Mouse (Mus musculus): ENCODE data around the gene Fbrsl1. TPM values are rescaled to one million over a fixed set of nuclear protein-coding genes. Genes with fewer than 3 reads are reported as not detected.

Fbrsl1 gene
- total and polyA plus RNA-seq, 3 experiments = 39.3 to 51.8 (median 47.0) TPM

DNA sequence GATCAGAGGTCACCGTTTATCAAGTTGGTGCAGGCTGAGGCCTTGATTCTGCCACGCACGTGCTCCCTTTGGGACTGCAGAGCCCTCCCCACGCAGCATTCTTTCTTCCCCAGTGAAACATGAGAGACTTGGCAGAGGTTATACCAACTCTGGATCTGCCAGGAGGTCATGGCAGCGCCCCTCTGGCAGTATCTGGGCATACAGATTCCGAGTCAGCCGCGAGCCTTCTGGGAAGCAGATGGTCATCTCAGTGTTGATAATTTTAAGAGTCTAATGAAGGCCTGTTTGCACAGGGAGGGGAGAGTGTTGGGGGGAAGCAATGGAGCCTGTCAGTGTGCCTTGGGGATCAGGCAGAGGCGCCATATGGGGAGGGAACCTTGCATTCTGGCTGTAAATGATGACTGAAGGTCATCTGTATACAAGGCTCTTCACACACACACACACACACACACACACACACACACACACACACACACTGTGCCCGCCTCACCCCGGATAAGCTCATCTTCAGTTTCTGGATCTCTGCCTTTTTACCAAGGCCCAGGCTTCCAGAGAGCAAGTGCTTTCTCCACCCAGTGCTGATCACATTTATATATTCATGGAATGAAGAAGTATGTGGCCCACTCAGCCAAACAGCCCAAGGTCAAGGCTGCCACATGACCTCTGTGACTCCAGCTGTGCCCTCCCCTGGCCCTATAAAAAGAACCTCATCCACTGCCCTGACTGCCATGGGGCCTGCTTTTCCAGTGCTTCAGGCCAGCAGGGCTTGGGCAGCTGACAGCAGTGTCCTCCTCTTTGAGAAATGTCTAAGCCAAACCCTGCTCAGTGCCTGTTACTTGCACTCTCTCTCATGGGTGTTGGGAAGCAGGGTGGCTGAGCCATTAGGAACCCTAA lies 18.5 kb upstream of the Fbrsl1 start:
- H3K79me2 ChIP-seq (replicated peaks; ENCODE audit: control insufficient read depth, insufficient read depth, low read length) = no peaks in the 10 kb centered on the region
- intact Hi-C loops (cut with DNase I) = no loop called here
- no peaks in the 10 kb centered on the region for H3K36me3 ChIP-seq (ENCODE audit: control insufficient read depth, insufficient read depth, low read length)
- no peaks in the 10 kb centered on the region; the same call in 1 of the 2 replicates for H3K4me1 ChIP-seq (ENCODE audit: control insufficient read depth, insufficient read depth, low read length)
- H3K4me3 ChIP-seq = no peak overlapping the region
- H3K9ac ChIP-seq (ENCODE audit: low read depth, low read length) = no peak overlapping the region
- no peaks in the 10 kb centered on the region for H3K27me3 ChIP-seq (ENCODE audit: control insufficient read depth, insufficient read depth, low read length)
- DNase-seq = peak in 1 of 2 experiments; percentile 28
- peak; percentile 11; the same call in 1 of the 2 replicates for TF ChIP-seq CTCF (IDR thresholded peaks at IDR 0.05)
- TF ChIP-seq POLR2A (IDR thresholded peaks at IDR 0.05; ENCODE audit: insufficient read depth, low read depth, low read length) = no peak
- TF ChIP-seq EP300 (IDR thresholded peaks at IDR 0.05; ENCODE audit: insufficient read depth, low read depth, low read length) = no peak
- H3K27ac ChIP-seq = no peak overlapping the region; the same call in 1 of the 2 replicates
- WGBS = 49% methylated on average over 10 of the region's 11 CpGs

DNA sequence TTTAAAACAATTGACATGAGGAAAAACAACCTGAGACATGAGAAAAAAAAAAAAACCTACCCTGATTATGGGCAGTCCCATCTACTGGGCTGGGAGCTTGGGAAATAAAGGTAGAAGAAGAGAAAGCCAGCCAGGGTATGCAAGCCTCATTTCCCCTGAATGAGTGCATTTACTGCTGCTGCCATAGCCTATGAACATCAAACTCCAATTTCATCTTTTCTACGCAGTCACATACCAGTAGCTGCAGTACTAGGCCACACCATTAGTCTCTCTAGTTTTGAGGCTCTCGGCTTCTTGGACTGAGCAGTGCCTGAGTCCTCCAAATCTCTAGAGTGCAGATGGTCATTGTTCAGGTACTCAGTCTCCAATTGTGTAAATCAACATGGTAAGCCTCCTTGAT lies 14.3 kb upstream of the Fbrsl1 start:
- TF ChIP-seq CTCF (IDR thresholded peaks at IDR 0.05) (no peak), EP300 (IDR thresholded peaks at IDR 0.05; ENCODE audit: insufficient read depth, low read depth, low read length) (no peak), POLR2A (IDR thresholded peaks at IDR 0.05; ENCODE audit: insufficient read depth, low read depth, low read length) (no peak)
- Histone ChIP-seq H3K36me3 (ENCODE audit: control insufficient read depth, insufficient read depth, low read length) (no peaks in the 10 kb centered on the region), H3K27ac (no peak overlapping the region), H3K9ac (ENCODE audit: low read depth, low read length) (no peak overlapping the region), H3K27me3 (ENCODE audit: control insufficient read depth, insufficient read depth, low read length) (no peaks in the 10 kb centered on the region), H3K4me1 (ENCODE audit: control insufficient read depth, insufficient read depth, low read length) (no peaks in the 10 kb centered on the region; the same call in 1 of the 2 replicates), H3K4me3 (no peak overlapping the region), H3K79me2 (replicated peaks; ENCODE audit: control insufficient read depth, insufficient read depth, low read length) (no peaks in the 10 kb centered on the region)
- 89% methylated on average over 2 of the region's 2 CpGs for WGBS
- intact Hi-C loops (cut with DNase I) = no loop called here
- no peak for DNase-seq

DNA sequence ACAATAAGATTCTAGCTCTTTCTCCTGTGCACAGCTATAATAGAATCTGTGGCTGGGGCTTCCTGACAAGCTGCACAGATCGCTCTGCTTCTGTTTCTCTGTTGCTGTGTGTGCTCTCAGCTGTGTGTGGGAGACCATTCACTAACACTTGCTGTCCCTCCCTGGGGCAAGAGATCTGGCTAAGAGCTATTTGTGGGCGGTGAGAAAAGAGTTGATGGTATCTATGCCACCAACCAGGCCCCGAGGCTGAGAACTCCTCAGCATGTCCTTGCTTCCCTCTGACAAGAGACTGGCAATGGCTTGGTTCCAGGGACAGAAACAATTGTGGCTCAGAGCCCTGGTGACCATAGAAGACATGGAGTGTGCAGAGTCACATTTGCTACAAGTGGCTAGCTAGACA lies 10.6 kb upstream of the Fbrsl1 start:
- peak; percentile 43 to 63 for DNase-seq
- Histone ChIP-seq H3K27me3 (ENCODE audit: control insufficient read depth, insufficient read depth, low read length) (no peaks in the 10 kb centered on the region), H3K4me3 (no peak overlapping the region), H3K4me1 (ENCODE audit: control insufficient read depth, insufficient read depth, low read length) (no peaks in the 10 kb centered on the region; the same call in 1 of the 2 replicates), H3K79me2 (replicated peaks; ENCODE audit: control insufficient read depth, insufficient read depth, low read length) (no peaks in the 10 kb centered on the region), H3K27ac (peak overlapping the region; percentile 22; the same call in 1 of the 2 replicates), H3K36me3 (ENCODE audit: control insufficient read depth, insufficient read depth, low read length) (no peaks in the 10 kb centered on the region), H3K9ac (ENCODE audit: low read depth, low read length) (no peak overlapping the region)
- TF ChIP-seq POLR2A (IDR thresholded peaks at IDR 0.05; ENCODE audit: insufficient read depth, low read depth, low read length) = no peak
- no peak for TF ChIP-seq CTCF (IDR thresholded peaks at IDR 0.05)
- TF ChIP-seq EP300 (IDR thresholded peaks at IDR 0.05; ENCODE audit: insufficient read depth, low read depth, low read length) = no peak
- 16% methylated on average over 3 of the region's 3 CpGs for WGBS
- intact Hi-C loops (cut with DNase I) = no loop called here

DNA sequence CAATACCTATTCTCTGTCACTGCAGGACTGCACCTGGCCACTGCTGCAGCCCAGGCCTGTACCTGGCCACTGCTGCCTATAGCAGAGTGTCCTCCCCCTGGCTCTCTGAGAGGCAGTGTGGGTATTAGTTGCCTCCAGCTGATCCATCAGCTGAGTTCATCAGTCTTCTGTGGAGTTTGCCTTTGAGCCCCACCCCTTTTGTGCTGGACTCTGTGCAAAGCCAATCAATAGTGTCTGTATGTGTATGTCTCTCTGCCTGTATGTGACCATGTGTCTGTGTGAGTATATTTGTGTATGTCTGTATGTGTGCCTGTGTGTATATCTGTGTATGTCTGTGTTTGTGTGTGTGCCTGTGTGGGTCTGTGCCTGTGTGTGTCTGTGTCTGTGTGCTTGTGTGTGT lies 7.0 kb upstream of the Fbrsl1 start:
- Histone ChIP-seq H3K9ac (ENCODE audit: low read depth, low read length) (no peak overlapping the region), H3K79me2 (replicated peaks; ENCODE audit: control insufficient read depth, insufficient read depth, low read length) (no peaks in the 10 kb centered on the region), H3K4me1 (ENCODE audit: control insufficient read depth, insufficient read depth, low read length) (no peaks in the 10 kb centered on the region; the same call in 1 of the 2 replicates), H3K27ac (no peak overlapping the region), H3K27me3 (ENCODE audit: control insufficient read depth, insufficient read depth, low read length) (no peaks in the 10 kb centered on the region), H3K36me3 (ENCODE audit: control insufficient read depth, insufficient read depth, low read length) (no peaks in the 10 kb centered on the region), H3K4me3 (no peak overlapping the region)
- no peak for TF ChIP-seq EP300 (IDR thresholded peaks at IDR 0.05; ENCODE audit: insufficient read depth, low read depth, low read length)
- TF ChIP-seq POLR2A (IDR thresholded peaks at IDR 0.05; ENCODE audit: insufficient read depth, low read depth, low read length) = no peak
- no peak for TF ChIP-seq CTCF (IDR thresholded peaks at IDR 0.05)
- intact Hi-C loops (cut with DNase I) = no loop called here
- DNase-seq = no peak

DNA sequence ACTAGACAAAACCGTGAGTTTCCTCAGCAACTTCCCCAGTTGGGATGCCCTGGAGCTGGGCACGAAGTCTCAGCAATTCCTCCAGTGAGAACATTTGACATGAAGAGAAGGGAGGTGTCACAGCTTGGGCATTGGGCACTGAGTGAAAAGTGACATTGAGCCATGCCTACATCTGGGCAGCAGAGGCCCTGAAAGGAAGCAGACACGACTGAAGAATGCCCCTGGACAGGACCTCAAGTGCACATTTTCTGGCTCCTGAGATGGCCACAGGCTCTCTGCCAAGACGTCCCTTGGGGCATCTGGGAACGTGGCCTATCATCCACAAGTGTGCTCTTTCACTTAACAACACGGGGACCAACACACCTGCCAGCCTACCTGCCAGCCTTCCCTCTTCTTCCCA lies 991 bp upstream of the Fbrsl1 start:
- Histone ChIP-seq H3K9ac (ENCODE audit: low read depth, low read length) (no peak overlapping the region), H3K27ac (peak overlapping the region; percentile 92), H3K27me3 (ENCODE audit: control insufficient read depth, insufficient read depth, low read length) (no peaks in the 10 kb centered on the region), H3K36me3 (ENCODE audit: control insufficient read depth, insufficient read depth, low read length) (0 out of 2 replicates have a peak, but pooled peaks cover 7% of the 10 kb centered on the region), H3K4me1 (ENCODE audit: control insufficient read depth, insufficient read depth, low read length) (peaks cover 9% of the 10 kb centered on the region), H3K79me2 (replicated peaks; ENCODE audit: control insufficient read depth, insufficient read depth, low read length) (peaks cover 4% of the 10 kb centered on the region), H3K4me3 (peak overlapping the region; percentile 90; the same call in 1 of the 2 replicates)
- WGBS = 10% methylated on average over 6 of the region's 6 CpGs
- no peak for TF ChIP-seq EP300 (IDR thresholded peaks at IDR 0.05; ENCODE audit: insufficient read depth, low read depth, low read length)
- no peak for TF ChIP-seq POLR2A (IDR thresholded peaks at IDR 0.05; ENCODE audit: insufficient read depth, low read depth, low read length)
- TF ChIP-seq CTCF (IDR thresholded peaks at IDR 0.05) = no peak
- DNase-seq = peak in 1 of 2 experiments; percentile 34
- intact Hi-C loops (cut with DNase I) = loop anchor here (5.0 to 10.0 kb wide), 2 partner anchors 883 to 894 kb away; partner anchors contain the start of genes Crlf2 and Pitpnb

Measured in heart, adult 2 months (tissue).